Mouse (Mus musculus) G1E (cell line): ENCODE results near the gene S1pr3.

Experiments
- CTCF ChIP-seq: IDR thresholded peaks from 2 replicates; pipeline ENCODE4 v1.5.1; 2012; ENCODE audit warnings: low read depth, low read length, inconsistent platforms, mixed read lengths
- GATA1 ChIP-seq: IDR thresholded peaks from 2 replicates; pipeline ENCODE4 v1.6.1; 2012; ENCODE audit warnings: borderline replicate concordance, low read length, inconsistent platforms, mixed read lengths
- TAL1 ChIP-seq: conservative IDR thresholded peaks from 2 replicates; pipeline ENCODE4 v1.6.1; 2012; ENCODE audit warnings: low read depth, low read length, inconsistent platforms, mixed read lengths

GRCm38 (mm10) chr13:51435146-51435545 lies 26.7 kb downstream of the S1pr3 start:
- TF ChIP-seq CTCF: no peak
- TF ChIP-seq TAL1: no peak
- TF ChIP-seq GATA1: no peak
